Mouse (Mus musculus) heart, embryonic 16.5 days (tissue): Measurements from ENCODE around the gene Prkra. TPM values are rescaled to one million over a fixed set of nuclear protein-coding genes. Genes with fewer than 3 reads are reported as not detected.

Source experiments
- ATAC-seq: fragments of 200-750 bp; cut with Nextera tagmentation; replicated peaks from 2 replicates; pipeline ENCODE4 v1.8.0; 2017; ENCODE audit warnings: moderate number of reproducible peaks; ENCODE audit not compliant: insufficient read depth, low FRiP score; ENCODE audit errors: extremely low read depth
- H3K27ac ChIP-seq: fragments of 300-500 bp; sonication (generic); 2 replicates; pipeline ENCODE4 v1.5.1; 2014; ENCODE audit warnings: mild to moderate bottlenecking, low read length, control low read depth, moderate library complexity
- H3K27me3 ChIP-seq: fragments of 300-500 bp; sonication (generic); 2 replicates; pipeline ENCODE4 v1.6.1; 2014; ENCODE audit warnings: low read length, mixed read lengths; ENCODE audit not compliant: control insufficient read depth, insufficient read depth
- H3K36me3 ChIP-seq: fragments of 300-500 bp; sonication (generic); 2 replicates; pipeline ENCODE4 v1.6.1; 2014; ENCODE audit not compliant: control insufficient read depth, insufficient read depth
- H3K4me1 ChIP-seq: fragments of 300-500 bp; sonication (generic); 2 replicates; pipeline ENCODE4 v1.6.1; 2014; ENCODE audit warnings: low read length, mixed read lengths; ENCODE audit not compliant: control insufficient read depth, insufficient read depth
- H3K4me2 ChIP-seq: fragments of 300-500 bp; sonication (generic); 2 replicates; pipeline ENCODE4 v1.6.1; 2014; ENCODE audit warnings: low read depth, mild to moderate bottlenecking, control low read depth, low read length
- H3K4me3 ChIP-seq: fragments of 300-500 bp; sonication (generic); 2 replicates; pipeline ENCODE4 v1.5.1; 2014; ENCODE audit warnings: mild to moderate bottlenecking, control low read depth, low read length
- H3K9ac ChIP-seq: fragments of 300-500 bp; sonication (generic); 2 replicates; pipeline ENCODE4 v1.6.1; 2014; ENCODE audit warnings: low read length, control low read depth
- H3K9me3 ChIP-seq: fragments of 300-500 bp; sonication (generic); replicated peaks from 2 replicates; pipeline ENCODE4 v1.6.1; 2016; ENCODE audit warnings: low read length; ENCODE audit not compliant: control insufficient read depth
- WGBS: fragments of 180-500 bp; shearing (Covaris S2); extraction: QIAGEN DNeasy Blood & Tissue Kit; methylation state at CpG from one replicate; pipeline ENCODE4 v1.1.7; 2014; 5-methylcytosine and 5-hydroxymethylcytosine counted together
- polyA plus RNA-seq: library from polyadenylated mRNA; unstranded; fragments of >200 nt; fragmentation: Nextera tagmentation; extraction: Ambion mirVana; gene quantifications from 2 replicates; pipeline ENCODE4 v1.2.1, GENCODE M21; 2015

Gene Prkra
- polyA plus RNA-seq, 1 experiment from 2014 or later = 31.9 TPM

DNA sequence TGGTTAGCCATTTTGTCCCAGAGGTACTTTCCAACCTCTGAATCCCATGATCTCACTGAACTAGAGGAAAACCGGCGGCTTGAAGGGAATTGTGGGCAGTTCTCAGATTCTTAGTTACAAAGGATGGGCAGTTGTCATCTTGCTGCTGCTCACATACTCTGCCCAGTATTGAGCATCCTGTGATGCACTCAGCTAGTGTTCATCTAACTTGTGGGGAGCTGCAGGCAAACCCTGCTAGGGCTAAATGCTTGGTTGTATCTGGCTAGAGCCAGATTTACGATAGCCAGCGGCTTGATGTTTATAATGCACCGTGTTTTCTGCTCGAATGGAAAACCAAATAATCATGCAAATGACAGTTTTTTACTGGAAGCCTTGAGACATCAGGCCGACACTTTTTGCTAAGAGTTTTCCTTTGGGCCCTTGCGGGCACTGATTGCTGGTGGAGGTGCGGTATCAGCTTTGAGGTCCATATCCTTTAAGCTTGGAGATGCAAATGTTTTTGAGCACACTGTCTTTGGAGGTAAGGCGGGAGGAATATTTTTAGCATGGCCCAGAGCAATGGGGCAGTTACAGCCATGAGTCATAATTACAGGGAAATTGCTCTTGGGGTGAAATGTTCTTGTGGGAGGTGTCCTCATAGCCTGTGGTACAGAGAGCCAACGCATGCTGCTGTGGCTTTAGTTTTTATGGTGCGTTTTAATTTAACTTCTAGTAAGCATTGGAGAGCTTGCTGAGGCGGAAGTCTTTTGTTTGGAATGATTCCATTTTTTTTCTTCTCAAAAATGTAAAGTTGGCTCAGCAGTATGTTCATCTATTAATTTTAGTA is 28.8 kb upstream of the Prkra start:
- WGBS = 64% methylated on average over 13 of the region's 13 CpGs
- peak overlapping the region; percentile 88 for H3K9ac ChIP-seq
- H3K27me3 ChIP-seq = no peaks in the 10 kb centered on the region
- no peak for ATAC-seq
- H3K27ac ChIP-seq = no peak overlapping the region
- peaks cover 24% of the 10 kb centered on the region for H3K4me1 ChIP-seq
- peak overlapping the region; percentile 82 for H3K4me2 ChIP-seq
- H3K9me3 ChIP-seq = no peaks in the 10 kb centered on the region
- H3K36me3 ChIP-seq = 0 out of 2 replicates have a peak, but pooled peaks cover 3% of the 10 kb centered on the region
- peak overlapping the region; percentile 79 for H3K4me3 ChIP-seq

DNA sequence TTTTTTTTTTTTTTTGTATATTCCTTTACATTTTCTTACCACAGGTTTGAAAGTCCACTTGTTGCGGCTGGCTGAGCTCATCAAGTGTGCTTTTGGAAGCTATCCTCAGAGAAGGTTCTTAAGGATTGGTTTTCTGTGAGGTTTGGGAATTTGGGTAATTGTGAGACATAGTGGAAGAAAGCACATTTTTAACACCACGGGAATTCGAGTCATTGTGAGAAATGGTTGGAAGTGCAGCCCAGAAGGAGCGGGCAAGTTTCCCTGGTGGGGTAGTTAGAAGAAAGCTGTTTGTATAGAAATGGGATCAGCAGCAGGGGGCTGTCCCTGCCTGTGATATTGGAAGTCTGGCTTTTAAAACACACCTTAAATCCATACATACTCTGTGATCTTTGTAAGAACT is 28.1 kb upstream of the Prkra start:
- Histone ChIP-seq H3K36me3 (0 out of 2 replicates have a peak, but pooled peaks cover 3% of the 10 kb centered on the region), H3K4me2 (peak overlapping the region; percentile 82), H3K9ac (peak overlapping the region; percentile 88), H3K27ac (no peak overlapping the region), H3K9me3 (no peaks in the 10 kb centered on the region), H3K27me3 (no peaks in the 10 kb centered on the region), H3K4me1 (peaks cover 28% of the 10 kb centered on the region), H3K4me3 (peak overlapping the region; percentile 79)
- ATAC-seq = no peak
- WGBS = 18% methylated on average over 4 of the region's 4 CpGs

DNA sequence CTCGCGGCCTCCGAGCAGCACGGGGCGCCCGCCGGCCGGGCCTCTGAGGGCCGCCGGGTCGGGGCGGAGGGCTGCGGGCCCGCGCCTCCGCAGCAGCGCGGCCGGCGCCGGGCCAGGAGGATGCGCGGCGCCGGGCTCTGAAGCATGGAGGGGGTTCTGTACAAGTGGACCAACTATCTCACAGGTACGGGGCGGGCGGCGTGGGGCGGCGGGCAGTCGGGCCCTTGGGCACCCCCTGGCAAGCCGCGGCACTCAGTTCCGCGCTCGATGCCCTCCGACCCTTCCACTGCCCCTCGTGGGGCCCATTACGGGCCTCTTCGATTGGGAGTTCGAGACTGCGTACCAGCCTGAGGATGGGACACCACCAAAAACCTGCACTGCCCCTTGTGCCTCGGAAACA is 27.6 kb upstream of the Prkra start:
- Histone ChIP-seq H3K4me3 (peak overlapping the region; percentile 79), H3K36me3 (0 out of 2 replicates have a peak, but pooled peaks cover 2% of the 10 kb centered on the region), H3K27me3 (no peaks in the 10 kb centered on the region), H3K4me2 (peak overlapping the region; percentile 82), H3K9ac (peak overlapping the region; percentile 88), H3K4me1 (peaks cover 28% of the 10 kb centered on the region), H3K27ac (peak overlapping the region; percentile 76), H3K9me3 (no peaks in the 10 kb centered on the region)
- peak; percentile 8; the same call in 1 of the 2 replicates for ATAC-seq
- under 1% methylated on average over 43 of the region's 44 CpGs for WGBS

DNA sequence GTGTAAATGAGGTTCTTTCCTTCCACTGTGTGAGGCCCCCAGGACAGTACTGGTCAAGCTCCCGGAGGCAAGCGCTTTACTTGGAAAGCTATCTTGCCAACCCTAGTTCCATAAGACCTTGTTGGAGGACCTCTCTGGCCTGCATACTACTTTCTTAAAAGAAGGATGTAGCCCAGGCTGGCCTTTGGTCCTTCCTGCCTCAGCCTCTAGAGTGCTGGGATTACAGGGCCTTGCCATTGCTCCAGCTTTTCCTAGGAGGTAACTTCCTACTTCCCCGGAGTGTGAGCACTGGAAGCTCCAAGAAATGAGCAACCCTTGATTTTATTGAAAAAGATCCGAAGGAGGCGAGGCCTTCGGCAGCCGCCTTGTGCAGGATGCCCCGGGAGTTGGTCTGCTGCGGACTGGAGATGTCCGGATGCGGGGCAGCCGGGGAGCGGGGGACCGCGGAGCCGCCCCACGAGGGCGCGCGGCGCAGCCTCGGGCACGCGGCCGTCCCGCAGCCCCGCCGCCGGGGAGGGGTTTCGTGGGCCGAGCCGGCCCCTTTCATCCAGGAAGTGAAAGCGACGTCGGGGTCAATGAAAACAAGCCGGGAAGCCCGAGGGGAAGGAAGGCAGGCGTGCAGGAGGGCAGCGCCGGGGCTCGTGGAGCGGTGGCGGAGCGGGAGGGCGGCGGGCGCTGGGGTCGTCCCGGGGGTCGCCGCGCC is 27.1 kb upstream of the Prkra start, which contains the start of gene Plekha3:
Plekha3 (plus strand) TSS at position 557 of the 703 bp plus-strand sequence.
- Histone ChIP-seq H3K9me3 (no peaks in the 10 kb centered on the region), H3K4me2 (peak within 1 kb of the TSS; percentile 82), H3K4me3 (peak within 1 kb of the TSS; percentile 79), H3K9ac (peak within 1 kb of the TSS; percentile 88), H3K27me3 (no peaks in the 10 kb centered on the region), H3K36me3 (no peaks in the 10 kb centered on the region), H3K4me1 (peaks cover 28% of the 10 kb centered on the region), H3K27ac (peak within 1 kb of the TSS; percentile 76)
- 4% methylated on average over 50 of the region's 52 CpGs for WGBS
- peak; percentile 80 for ATAC-seq

DNA sequence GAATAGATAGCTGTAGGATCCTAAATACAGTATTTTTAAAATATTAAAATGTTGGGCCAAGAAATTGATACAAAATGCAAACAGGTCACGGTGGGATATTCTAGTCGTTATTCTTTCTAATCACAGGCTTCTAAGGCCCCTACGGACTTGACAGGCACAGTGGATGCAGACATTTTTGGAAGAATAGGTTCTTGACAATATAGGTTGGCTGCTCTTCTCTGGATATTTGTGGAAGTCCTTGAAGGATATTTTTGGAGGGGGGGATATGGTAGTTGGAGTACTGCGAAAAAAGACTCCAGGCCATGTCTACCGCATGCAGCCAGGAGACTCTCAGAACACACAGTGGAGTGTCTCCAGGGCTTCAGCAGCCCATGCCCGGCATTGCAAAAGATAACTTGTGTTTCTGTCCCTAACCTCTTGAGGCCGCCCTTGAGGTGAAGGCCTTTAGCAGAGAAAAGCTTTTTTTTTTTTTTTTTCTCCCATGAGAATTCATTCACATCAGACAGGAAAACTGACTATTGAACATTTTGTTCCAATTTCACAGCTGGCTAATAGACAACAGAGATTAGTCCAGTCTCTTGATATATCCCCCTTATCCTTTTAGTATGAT is 25.8 kb upstream of the Prkra start:
- H3K4me1 ChIP-seq = peaks cover 28% of the 10 kb centered on the region
- H3K4me2 ChIP-seq = peak overlapping the region; percentile 61
- no peaks in the 10 kb centered on the region for H3K27me3 ChIP-seq
- H3K9ac ChIP-seq = no peak overlapping the region
- WGBS = 35% methylated on average over 7 of the region's 7 CpGs
- no peak for ATAC-seq
- peak overlapping the region; percentile 66 for H3K27ac ChIP-seq
- H3K36me3 ChIP-seq = no peaks in the 10 kb centered on the region
- peak overlapping the region; percentile 55 for H3K4me3 ChIP-seq
- H3K9me3 ChIP-seq = no peaks in the 10 kb centered on the region

DNA sequence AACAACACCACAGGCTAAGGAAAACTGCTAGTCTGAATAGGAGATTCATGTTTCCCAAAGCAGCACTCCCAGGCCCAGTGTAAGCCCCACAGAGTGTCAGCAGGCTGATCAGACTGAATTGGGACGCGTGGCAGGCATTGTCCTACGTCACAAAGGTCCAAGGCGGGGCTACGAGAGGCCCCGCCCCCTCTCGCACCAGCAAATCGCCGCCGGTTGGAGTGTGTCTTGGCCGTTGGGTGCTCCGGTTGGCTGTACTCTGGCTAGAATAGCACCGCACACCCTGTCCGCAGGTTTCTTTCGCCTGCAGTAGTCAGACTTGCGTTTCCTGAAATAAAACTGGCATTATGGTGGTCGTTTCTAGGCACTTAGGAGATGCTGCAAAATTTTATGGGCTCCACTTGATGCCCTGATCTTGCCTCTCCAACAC is 25.2 kb upstream of the Prkra start, which contains the start of gene Fkbp7:
Fkbp7 (minus strand) TSS at position 151 of the 427 bp plus-strand sequence.
- Histone ChIP-seq H3K9me3 (no peaks in the 10 kb centered on the region), H3K9ac (peak within 1 kb of the TSS; percentile 61), H3K4me1 (peaks cover 28% of the 10 kb centered on the region), H3K4me2 (peak within 1 kb of the TSS; percentile 61), H3K27ac (peak within 1 kb of the TSS; percentile 66), H3K36me3 (no peaks in the 10 kb centered on the region), H3K27me3 (no peaks in the 10 kb centered on the region), H3K4me3 (peak within 1 kb of the TSS; percentile 55)
- ATAC-seq = peak; percentile 89
- under 1% methylated on average over 17 of the region's 17 CpGs for WGBS

DNA sequence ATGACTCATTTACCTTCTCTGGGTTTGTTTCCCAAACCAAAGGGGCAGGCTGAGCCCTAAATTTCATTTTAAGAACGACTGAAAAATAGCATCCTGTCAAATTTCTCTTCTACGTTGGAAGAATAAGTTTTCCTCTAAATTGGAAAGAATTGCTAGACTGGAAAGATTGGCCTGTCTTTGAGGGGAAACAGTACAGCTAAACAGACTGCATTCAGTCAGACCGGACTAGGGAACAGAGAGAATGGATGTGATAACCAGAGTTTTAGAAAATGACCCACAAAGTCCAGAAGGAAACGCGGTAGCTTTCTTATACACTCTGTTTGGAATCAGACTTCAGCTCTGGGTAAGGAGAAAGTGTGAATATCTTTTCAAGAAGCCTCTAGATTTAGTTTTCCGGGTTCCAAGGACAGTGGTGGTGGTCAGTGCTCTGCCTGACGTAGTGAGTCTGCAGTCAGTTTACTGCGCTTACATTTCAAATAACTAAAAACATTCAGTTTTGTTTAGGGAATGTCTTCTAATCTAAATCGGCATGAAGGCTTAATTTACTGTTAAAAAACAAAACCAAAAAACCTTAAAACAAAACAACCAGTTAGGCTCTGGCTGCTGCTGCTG is 24.4 kb upstream of the Prkra start:
- peak overlapping the region; percentile 62 for H3K27ac ChIP-seq
- WGBS = 20% methylated on average over 9 of the region's 9 CpGs

DNA sequence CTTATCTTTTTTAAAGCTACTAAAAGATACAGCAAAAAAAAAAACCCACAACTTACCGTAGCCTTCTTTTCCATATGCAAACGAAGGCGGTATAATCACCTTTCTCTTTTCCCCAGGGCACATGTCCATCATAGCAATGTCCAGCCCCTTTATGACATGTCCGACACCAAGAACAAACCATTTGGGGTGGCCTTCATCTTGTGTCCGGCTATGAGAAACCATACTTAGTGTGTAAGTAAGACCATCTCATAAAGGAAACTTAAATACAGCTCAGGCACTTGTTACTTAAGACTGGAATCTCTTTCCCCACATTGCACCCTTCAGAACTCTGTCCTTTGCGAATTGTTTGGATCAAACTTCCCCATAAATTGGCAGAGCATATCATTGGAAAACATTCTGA is 23.8 kb upstream of the Prkra start:
- H3K4me2 ChIP-seq = peak overlapping the region; percentile 61
- 82% methylated on average over 6 of the region's 6 CpGs for WGBS
- peak overlapping the region; percentile 55 for H3K4me3 ChIP-seq
- no peak overlapping the region for H3K27ac ChIP-seq
- H3K9ac ChIP-seq = peak overlapping the region; percentile 61
- no peaks in the 10 kb centered on the region for H3K36me3 ChIP-seq
- H3K27me3 ChIP-seq = no peaks in the 10 kb centered on the region
- no peaks in the 10 kb centered on the region for H3K9me3 ChIP-seq
- H3K4me1 ChIP-seq = peaks cover 24% of the 10 kb centered on the region
- no peak for ATAC-seq

More for the DNA sequence above, 24.4 kb upstream of the Prkra start:
- Histone ChIP-seq H3K4me2 (peak overlapping the region; percentile 61), H3K27me3 (no peaks in the 10 kb centered on the region), H3K4me1 (peaks cover 26% of the 10 kb centered on the region), H3K36me3 (no peaks in the 10 kb centered on the region), H3K4me3 (peak overlapping the region; percentile 55), H3K9me3 (no peaks in the 10 kb centered on the region), H3K9ac (peak overlapping the region; percentile 61)
- no peak for ATAC-seq
